Mouse (Mus musculus) embryonic facial prominence, embryonic 13.5 days (tissue): ENCODE results near the gene Ablim1. TPM values are rescaled to one million over a fixed set of nuclear protein-coding genes. Genes with fewer than 3 reads are reported as not detected.

Source experiments
- ATAC-seq: fragments of 200-750 bp; cut with Nextera tagmentation; 2 replicates; pipeline ENCODE4 v1.8.0; 2017; ENCODE audit warnings: low read depth; ENCODE audit not compliant: insufficient number of reproducible peaks, insufficient read depth, low FRiP score, low TSS enrichment
- H3K27ac ChIP-seq: fragments of 300-500 bp; sonication (generic); 2 replicates; pipeline ENCODE4 v1.5.1; 2015; ENCODE audit warnings: moderate library complexity, mild to moderate bottlenecking, inconsistent platforms
- H3K27me3 ChIP-seq: fragments of 300-500 bp; sonication (generic); 2 replicates; pipeline ENCODE4 v1.6.1; 2015; ENCODE audit warnings: mild to moderate bottlenecking, inconsistent platforms
- H3K36me3 ChIP-seq: fragments of 300-500 bp; sonication (generic); 2 replicates; pipeline ENCODE4 v1.6.1; 2015; ENCODE audit warnings: mild to moderate bottlenecking, inconsistent platforms
- H3K4me1 ChIP-seq: fragments of 300-500 bp; sonication (generic); 2 replicates; pipeline ENCODE4 v1.6.1; 2015; ENCODE audit warnings: inconsistent platforms
- H3K4me2 ChIP-seq: fragments of 300-500 bp; sonication (generic); 2 replicates; pipeline ENCODE4 v1.6.1; 2015; ENCODE audit warnings: moderate library complexity, mild to moderate bottlenecking, inconsistent platforms
- H3K4me3 ChIP-seq: fragments of 300-500 bp; sonication (generic); 2 replicates; pipeline ENCODE4 v1.5.1; 2015; ENCODE audit warnings: mild to moderate bottlenecking, inconsistent platforms
- H3K9ac ChIP-seq: fragments of 300-500 bp; sonication (generic); 2 replicates; pipeline ENCODE4 v1.6.1; 2015; ENCODE audit warnings: mild to moderate bottlenecking, inconsistent platforms
- H3K9me3 ChIP-seq: fragments of 300-500 bp; sonication (generic); 2 replicates; pipeline ENCODE4 v1.6.1; 2016; ENCODE audit warnings: inconsistent platforms
- WGBS: fragments of 180-500 bp; shearing (Covaris S2); methylation state at CpG from one replicate; pipeline ENCODE4 v1.1.7; 2015; ENCODE audit warnings: mixed read lengths; 5-methylcytosine and 5-hydroxymethylcytosine counted together
- polyA plus RNA-seq: library from polyadenylated mRNA; unstranded; fragments of >200 nt; fragmentation: Nextera tagmentation; extraction: Ambion mirVana; gene quantifications from 2 replicates; pipeline ENCODE4 v1.2.1, GENCODE M21; 2015

Ablim1 gene
- polyA plus RNA-seq, 1 experiment from 2014 or later: 33.3 TPM

GRCm38 (mm10) chr19:57067108-57067613 is 247.6 kb downstream of the Ablim1 start:
- Histone ChIP-seq H3K27ac (no peak overlapping the region), H3K27me3 (no peaks in the 10 kb centered on the region), H3K4me2 (no peak overlapping the region), H3K4me1 (no peaks in the 10 kb centered on the region), H3K4me3 (no peak overlapping the region), H3K36me3 (peaks cover 5% of the 10 kb centered on the region; the same call in 1 of the 2 replicates), H3K9me3 (no peaks in the 10 kb centered on the region), H3K9ac (no peak overlapping the region)
- 85% methylated on average over 9 of the region's 9 CpGs for WGBS
- no peak for ATAC-seq

DNA sequence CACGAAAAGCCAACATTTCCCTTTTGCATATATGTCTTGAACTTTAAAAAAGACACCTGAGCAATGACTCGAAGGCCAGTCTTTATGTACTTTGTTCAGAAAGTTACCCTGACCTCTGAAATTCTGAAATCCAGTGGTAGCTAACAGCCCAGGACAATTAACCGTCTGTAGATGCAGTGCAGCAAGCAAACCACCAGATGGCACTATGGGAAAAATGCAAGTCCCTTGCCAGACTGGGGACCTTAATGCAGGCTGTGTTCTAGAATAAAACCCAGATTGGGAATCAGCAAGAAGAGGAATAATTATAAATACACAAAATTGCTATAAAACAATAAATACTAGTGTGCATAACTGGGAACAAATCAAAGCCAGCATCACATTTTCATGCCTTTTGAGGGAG is 248.4 kb downstream of the Ablim1 start:
- H3K9me3 ChIP-seq: no peaks in the 10 kb centered on the region
- H3K4me1 ChIP-seq: no peaks in the 10 kb centered on the region
- no peak overlapping the region for H3K4me2 ChIP-seq
- no peak overlapping the region for H3K27ac ChIP-seq
- no peak overlapping the region for H3K4me3 ChIP-seq
- 31% methylated on average over 3 of the region's 3 CpGs for WGBS
- H3K27me3 ChIP-seq: no peaks in the 10 kb centered on the region
- H3K9ac ChIP-seq: no peak overlapping the region
- H3K36me3 ChIP-seq: peaks cover 5% of the 10 kb centered on the region; the same call in 1 of the 2 replicates
- ATAC-seq: no peak

- Histone ChIP-seq H3K27ac (no peak overlapping the region), H3K36me3 (peaks cover 7% of the 10 kb centered on the region), H3K4me3 (no peak overlapping the region), H3K9me3 (peaks cover 2% of the 10 kb centered on the region; the same call in 1 of the 2 replicates), H3K27me3 (no peaks in the 10 kb centered on the region), H3K9ac (no peak overlapping the region), H3K4me1 (no peaks in the 10 kb centered on the region), H3K4me2 (no peak overlapping the region)
- ATAC-seq: no peak
- WGBS: 62% methylated on average over 4 of the region's 4 CpGs
Observed at GRCm38 (mm10) chr19:57062746-57063145, 252.0 kb downstream of the Ablim1 start.

DNA sequence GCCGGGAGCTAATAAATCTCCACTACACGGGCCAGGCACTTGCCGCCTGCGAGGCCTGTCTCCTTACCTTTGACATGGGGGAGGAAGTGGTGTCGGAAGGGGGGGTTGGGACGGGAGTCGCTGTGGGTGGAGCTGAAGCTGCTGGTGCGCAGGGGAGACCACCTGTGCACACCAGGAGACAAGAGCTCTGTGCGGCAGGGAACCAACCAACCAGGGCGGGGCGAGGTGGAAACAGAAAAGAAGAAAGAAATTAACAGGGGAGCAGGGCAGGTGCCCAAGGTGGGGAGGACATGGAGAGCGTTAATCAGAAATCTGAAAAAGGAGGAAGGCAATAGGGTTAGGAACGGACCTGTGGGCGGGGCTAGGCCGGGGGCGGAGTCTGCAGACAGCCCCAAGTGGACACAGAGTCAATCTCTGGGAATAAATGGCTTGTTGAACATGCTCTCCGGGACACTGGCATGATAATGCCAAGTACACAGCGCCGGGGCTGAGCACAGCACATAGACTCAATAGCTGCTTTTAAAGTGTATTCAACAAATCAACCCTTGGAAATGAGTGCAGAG is 255.6 kb downstream of the Ablim1 start:
- no peak overlapping the region for H3K4me2 ChIP-seq
- H3K4me3 ChIP-seq: no peak overlapping the region
- ATAC-seq: no peak

DNA sequence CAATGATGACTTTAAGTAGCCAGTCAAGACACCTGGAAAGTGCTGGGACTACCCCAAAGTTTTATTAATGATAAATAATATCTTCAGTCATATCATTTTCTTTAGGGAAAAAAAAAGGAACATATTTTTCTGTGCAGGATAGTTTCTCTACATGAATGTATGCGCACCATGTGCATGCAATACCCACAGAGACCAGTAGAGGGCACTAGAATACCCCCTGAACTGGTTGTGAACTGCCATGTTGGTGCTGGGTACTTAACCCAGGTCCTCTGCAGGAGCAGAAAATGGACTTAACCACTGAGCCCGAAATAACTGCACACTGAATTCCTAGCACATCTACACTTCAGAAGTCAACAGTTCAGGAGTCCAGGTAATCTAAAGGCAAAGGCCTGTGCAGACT is 257.2 kb downstream of the Ablim1 start:
- Histone ChIP-seq H3K9ac (no peak overlapping the region), H3K27ac (no peak overlapping the region), H3K36me3 (peaks cover 7% of the 10 kb centered on the region), H3K4me1 (0 out of 2 replicates have a peak, but pooled peaks cover 4% of the 10 kb centered on the region), H3K9me3 (peaks cover 5% of the 10 kb centered on the region; the same call in 1 of the 2 replicates), H3K4me3 (no peak overlapping the region), H3K27me3 (no peaks in the 10 kb centered on the region), H3K4me2 (no peak overlapping the region)
- 95% methylated on average over 2 of the region's 2 CpGs for WGBS
- no peak for ATAC-seq

More for the DNA sequence above, 255.6 kb downstream of the Ablim1 start:
- WGBS: 48% methylated on average over 19 of the region's 19 CpGs
- Histone ChIP-seq H3K27me3 (no peaks in the 10 kb centered on the region), H3K27ac (no peak overlapping the region), H3K4me1 (no peaks in the 10 kb centered on the region), H3K9ac (no peak overlapping the region), H3K9me3 (peaks cover 5% of the 10 kb centered on the region; the same call in 1 of the 2 replicates), H3K36me3 (peaks cover 9% of the 10 kb centered on the region)

DNA sequence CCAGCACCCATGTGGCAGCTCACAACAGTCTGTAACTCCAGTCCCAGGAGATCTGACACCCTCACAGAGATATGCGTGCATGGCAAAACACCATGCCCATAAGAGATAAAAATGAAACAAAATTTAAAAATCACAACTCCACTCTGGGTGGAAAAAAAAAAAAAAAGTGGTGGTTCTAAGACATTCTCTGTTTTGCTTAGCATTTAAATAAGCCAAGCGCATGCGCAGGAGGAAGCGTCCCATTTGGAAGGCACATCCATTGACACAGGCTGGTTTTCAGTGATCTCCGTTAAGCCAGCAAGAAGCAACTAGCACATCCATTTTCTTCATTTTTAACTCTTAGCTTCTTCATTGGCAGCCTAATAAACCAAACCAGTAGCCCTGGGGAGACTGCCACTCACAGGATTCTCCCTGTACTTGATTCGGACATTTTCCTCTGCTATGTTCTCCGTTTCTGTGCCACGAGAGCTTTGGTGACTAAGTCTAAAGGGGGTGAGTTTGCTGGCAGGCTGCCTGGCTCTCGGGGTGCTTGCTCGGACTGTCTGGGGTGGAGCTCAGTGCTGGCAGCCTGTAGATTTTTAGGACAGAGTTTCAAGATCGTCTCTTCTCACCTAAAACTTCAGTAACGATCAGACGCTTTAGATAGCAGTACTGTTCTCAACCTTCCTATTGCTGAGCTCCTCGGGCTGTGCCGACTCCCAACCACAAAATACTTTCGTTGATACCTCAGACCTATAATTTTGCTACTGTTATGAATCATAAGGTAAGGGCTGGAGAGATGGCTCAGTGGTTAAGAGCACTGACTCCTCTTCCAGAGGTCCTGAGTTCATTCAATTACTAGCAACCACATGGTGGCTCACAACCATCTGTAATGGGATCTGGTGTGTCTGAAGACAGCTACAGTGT is 259.3 kb downstream of the Ablim1 start:
- Histone ChIP-seq H3K36me3 (peaks cover 7% of the 10 kb centered on the region), H3K9ac (no peak overlapping the region), H3K27ac (no peak overlapping the region; the same call in 1 of the 2 replicates), H3K4me2 (no peak overlapping the region), H3K4me1 (0 out of 2 replicates have a peak, but pooled peaks cover 4% of the 10 kb centered on the region), H3K4me3 (no peak overlapping the region), H3K9me3 (peaks cover 5% of the 10 kb centered on the region; the same call in 1 of the 2 replicates), H3K27me3 (no peaks in the 10 kb centered on the region)
- 79% methylated on average over 16 of the region's 16 CpGs for WGBS
- ATAC-seq: no peak

DNA sequence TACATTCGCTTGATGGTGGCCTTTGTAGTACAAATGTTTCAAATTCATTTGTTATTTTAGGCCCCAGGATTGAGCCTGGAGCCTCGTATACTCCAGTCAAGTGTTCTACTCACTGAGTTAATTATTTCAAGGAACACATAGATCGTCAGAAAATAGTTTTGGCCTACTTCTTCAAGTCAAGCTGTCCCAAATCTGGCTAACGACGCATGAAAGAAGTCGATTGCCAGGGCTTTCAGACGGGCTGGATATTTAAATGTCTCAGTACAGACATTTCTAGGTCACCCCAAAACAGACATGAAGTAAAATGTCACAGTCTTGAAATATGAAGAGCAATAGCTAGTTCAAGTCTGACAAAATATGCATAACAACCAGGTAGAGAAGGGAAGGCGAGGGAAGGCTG is 261.8 kb downstream of the Ablim1 start:
- Histone ChIP-seq H3K36me3 (peaks cover 5% of the 10 kb centered on the region), H3K4me1 (0 out of 2 replicates have a peak, but pooled peaks cover 4% of the 10 kb centered on the region), H3K9ac (no peak overlapping the region), H3K4me2 (no peak overlapping the region), H3K27me3 (no peaks in the 10 kb centered on the region), H3K9me3 (peaks cover 5% of the 10 kb centered on the region; the same call in 1 of the 2 replicates), H3K27ac (no peak overlapping the region), H3K4me3 (no peak overlapping the region)
- 48% methylated on average over 8 of the region's 8 CpGs for WGBS
- no peak for ATAC-seq

DNA sequence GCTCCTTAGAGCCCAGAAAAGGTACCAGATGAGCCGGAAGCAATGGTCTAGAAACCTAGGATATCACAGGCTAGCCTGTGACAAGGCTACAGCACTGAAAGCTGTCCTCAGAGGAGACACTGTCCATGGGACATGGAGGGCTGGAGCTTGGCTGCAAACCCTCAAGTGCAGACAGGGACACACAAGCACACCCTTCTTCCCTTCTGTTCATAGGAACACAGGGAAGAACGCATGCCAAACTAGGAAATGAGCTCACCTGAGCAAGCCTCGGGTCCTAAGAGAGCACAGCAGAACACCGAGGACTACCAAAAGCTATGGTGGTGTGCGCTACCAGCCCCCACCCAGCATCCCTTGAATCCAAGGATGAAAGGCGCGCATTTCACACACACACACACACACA is 262.7 kb downstream of the Ablim1 start:
- no peak for ATAC-seq
- 96% methylated on average over 7 of the region's 7 CpGs for WGBS
- Histone ChIP-seq H3K9ac (no peak overlapping the region), H3K27ac (no peak overlapping the region), H3K4me1 (0 out of 2 replicates have a peak, but pooled peaks cover 4% of the 10 kb centered on the region), H3K27me3 (no peaks in the 10 kb centered on the region), H3K4me3 (no peak overlapping the region), H3K4me2 (no peak overlapping the region), H3K36me3 (no peaks in the 10 kb centered on the region), H3K9me3 (no peaks in the 10 kb centered on the region)

DNA sequence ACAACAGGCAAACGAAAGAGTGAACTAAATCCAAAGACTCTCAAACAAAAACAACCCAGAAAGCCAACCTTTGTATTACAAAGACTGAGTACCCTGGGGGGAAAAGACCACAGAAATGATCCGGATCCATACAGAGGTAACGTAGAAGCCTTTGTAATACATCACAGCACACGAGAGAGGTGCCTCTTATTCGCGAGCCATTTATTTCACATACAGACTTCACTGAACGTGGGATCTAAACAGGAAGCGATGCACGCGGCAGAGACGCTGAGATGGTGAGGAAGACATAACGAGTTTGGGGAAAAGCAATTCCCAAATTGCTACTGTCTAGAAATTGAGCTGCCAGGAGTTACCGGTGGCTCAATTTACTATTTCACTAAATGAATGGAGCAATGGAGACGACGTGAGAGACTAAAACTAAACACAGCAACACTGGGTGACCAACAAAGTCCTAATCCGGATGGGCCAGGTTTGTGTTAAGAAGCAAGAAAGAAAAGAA is 265.1 kb downstream of the Ablim1 start:
- H3K4me2 ChIP-seq: peak overlapping the region; percentile 22
- 42% methylated on average over 16 of the region's 16 CpGs for WGBS
- no peak overlapping the region for H3K9ac ChIP-seq
- H3K4me3 ChIP-seq: no peak overlapping the region
- 0 out of 2 replicates have a peak, but pooled peaks cover 4% of the 10 kb centered on the region for H3K4me1 ChIP-seq
- no peaks in the 10 kb centered on the region for H3K9me3 ChIP-seq
- ATAC-seq: no peak
- no peaks in the 10 kb centered on the region for H3K27me3 ChIP-seq
- no peak overlapping the region for H3K27ac ChIP-seq
- no peaks in the 10 kb centered on the region for H3K36me3 ChIP-seq

- Histone ChIP-seq H3K36me3 (0 out of 2 replicates have a peak, but pooled peaks cover 2% of the 10 kb centered on the region), H3K4me3 (no peak overlapping the region), H3K9ac (no peak overlapping the region), H3K4me2 (no peak overlapping the region), H3K4me1 (no peaks in the 10 kb centered on the region), H3K27me3 (no peaks in the 10 kb centered on the region), H3K27ac (no peak overlapping the region), H3K9me3 (no peaks in the 10 kb centered on the region)
- 83% methylated on average over 9 of the region's 9 CpGs for WGBS
- no peak for ATAC-seq
Observed at GRCm38 (mm10) chr19:57047671-57048320, 266.9 kb downstream of the Ablim1 start.

DNA sequence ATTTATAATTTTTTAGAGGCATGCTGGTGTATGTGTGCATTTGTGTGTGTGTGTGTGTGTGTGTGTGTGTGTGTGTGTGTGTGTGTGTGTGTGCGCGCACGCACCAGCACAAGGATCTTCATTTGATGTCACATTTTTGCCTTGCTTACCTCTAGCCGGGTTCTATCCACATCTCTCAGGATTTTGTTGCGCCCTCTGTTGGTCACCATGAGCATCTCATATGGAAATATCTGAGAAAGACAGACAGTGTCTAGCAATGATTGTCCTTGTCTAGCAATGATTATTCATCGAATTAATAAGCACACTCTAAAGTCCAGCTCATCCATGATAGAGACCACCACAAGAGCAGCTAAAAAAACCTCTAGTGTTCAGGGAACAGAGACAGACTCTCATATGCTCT is 275.5 kb downstream of the Ablim1 start:
- H3K27ac ChIP-seq: no peak overlapping the region
- WGBS: 60% methylated on average over 6 of the region's 6 CpGs
- H3K9me3 ChIP-seq: no peaks in the 10 kb centered on the region
- H3K4me1 ChIP-seq: peaks cover 5% of the 10 kb centered on the region; the same call in 1 of the 2 replicates
- H3K36me3 ChIP-seq: 0 out of 2 replicates have a peak, but pooled peaks cover 2% of the 10 kb centered on the region
- no peak for ATAC-seq
- no peaks in the 10 kb centered on the region for H3K27me3 ChIP-seq
- H3K4me3 ChIP-seq: no peak overlapping the region
- H3K9ac ChIP-seq: no peak overlapping the region
- no peak overlapping the region for H3K4me2 ChIP-seq
